Mouse (Mus musculus): ENCODE results near the gene Steap3. TPM values are rescaled to one million over a fixed set of nuclear protein-coding genes. Genes with fewer than 3 reads are reported as not detected.

Gene Steap3
- polyA plus RNA-seq (2021; fragmentation: Nextera tagmentation) = 4.7 and 5.5 TPM in 2 replicates
- long read RNA-seq, experiment 1, transcript Steap3-202 (5 exons, 2,752 nt) = major isoform, 17 of 19 reads
- long read RNA-seq, experiment 1, partial matches to known transcripts = 1 of 19 reads
- long read RNA-seq, experiment 1, other reads (novel, unspliced or antisense) = 0 of 19 reads
- long read RNA-seq, experiment 2, partial matches to known transcripts = 0 of 3 reads
- long read RNA-seq, experiment 2, other reads (novel, unspliced or antisense) = 0 of 3 reads

GRCm38 (mm10) chr1:120272605-120273004 is at the start of gene Steap3:
Steap3 (minus strand) TSS chr1:120272705.

Other genes starting within 250 kb of the Steap3 start
- gene Tmem37, start 198.6 kb downstream of the Steap3 start, polyA plus RNA-seq (2021; fragmentation: Nextera tagmentation) = 3.3 and 3.9 TPM in 2 replicates
- gene Dbi, start 151.6 kb downstream of the Steap3 start, polyA plus RNA-seq (2021; fragmentation: Nextera tagmentation) = 1,513 and 1,709 TPM in 2 replicates
- gene 3110009E18Rik, start 151.5 kb downstream of the Steap3 start, polyA plus RNA-seq (2021; fragmentation: Nextera tagmentation) = 11.2 and 13.7 TPM in 2 replicates
- gene C1ql2, start 67.9 kb upstream of the Steap3 start, polyA plus RNA-seq (2021; fragmentation: Nextera tagmentation) = 2.1 and 3.5 TPM in 2 replicates
- gene Marco, start 232.3 kb upstream of the Steap3 start, polyA plus RNA-seq (2021; fragmentation: Nextera tagmentation) = not detected in 2 replicates